Mouse (Mus musculus): ENCODE data around the gene Klhl6.

- TF ChIP-seq POLR2A (IDR thresholded peaks at IDR 0.05; ENCODE audit: extremely low read depth, insufficient read depth, low read length) (no peak), CTCF (IDR thresholded peaks at IDR 0.05; ENCODE audit: low read depth, low read length) (no peak)
Observed at GRCm38 (mm10) chr16:19966437-19966836, 16.4 kb downstream of the Klhl6 start.

Measured in liver, adult 2 months (tissue).